Mouse (Mus musculus): ENCODE data around the gene Hoxb9. TPM values are rescaled to one million over a fixed set of nuclear protein-coding genes. Genes with fewer than 3 reads are reported as not detected.

Gene Hoxb9
- polyA plus RNA-seq, 1 experiment from 2014 or later, result 21.5 TPM

DNA sequence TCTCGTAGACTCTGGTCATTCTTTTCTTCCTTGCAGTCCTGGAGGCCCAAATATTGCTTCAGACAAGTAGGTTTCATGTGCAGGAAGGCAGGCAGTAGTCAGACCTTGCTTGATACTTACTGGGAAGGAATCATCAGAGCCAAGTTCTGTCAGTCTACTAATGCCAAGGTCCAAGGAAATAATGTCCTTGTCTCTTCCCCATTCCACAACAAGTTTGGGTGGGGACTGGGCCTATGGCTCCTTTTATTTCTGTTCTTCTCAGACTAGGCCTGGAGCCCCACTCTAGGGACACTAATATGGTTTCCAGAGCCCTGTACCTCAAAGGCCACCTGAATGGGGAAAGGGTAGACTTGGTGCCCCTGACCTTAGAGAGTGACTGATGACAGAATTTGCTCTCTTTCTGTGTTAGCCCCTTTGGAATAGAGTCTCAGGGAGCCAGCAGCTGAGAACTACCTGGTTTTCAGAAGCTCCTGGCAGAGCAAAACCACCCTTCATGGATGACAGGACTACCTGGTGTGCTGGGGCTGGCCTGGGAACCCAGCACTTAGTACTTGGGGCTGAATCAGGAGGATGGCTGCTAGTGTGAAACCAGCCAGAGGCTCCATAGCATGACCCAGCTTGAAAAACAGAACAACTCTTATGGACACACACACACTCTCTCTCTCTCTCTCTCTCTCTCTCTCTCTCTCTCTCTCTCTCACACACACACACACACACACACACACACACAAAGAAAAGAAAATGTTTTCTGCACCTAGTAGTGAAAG, 17.4 kb downstream of the Hoxb9 start:
- peak overlapping the region; percentile 84 for H3K4me3 ChIP-seq (ENCODE audit: low read length)
- peak overlapping the region; percentile 90 for H3K4me2 ChIP-seq (replicated peaks; ENCODE audit: low read depth, low read length)
- no peaks in the 10 kb centered on the region for H3K36me3 ChIP-seq (ENCODE audit: insufficient read depth, low read length)
- H3K27ac ChIP-seq (ENCODE audit: low read length), result peak overlapping the region; percentile 100
- 31% methylated on average over 1 of the region's 1 CpGs for WGBS
- H3K9ac ChIP-seq (replicated peaks; ENCODE audit: low read length), result peak overlapping the region; percentile 99
- no peaks in the 10 kb centered on the region for H3K27me3 ChIP-seq (ENCODE audit: insufficient read depth, low read length)
- no peaks in the 10 kb centered on the region for H3K9me3 ChIP-seq (ENCODE audit: low read length)
- ATAC-seq (ENCODE audit: low FRiP score, low TSS enrichment), result no peak
- H3K4me1 ChIP-seq (ENCODE audit: insufficient read depth, low read length), result peaks cover 36% of the 10 kb centered on the region

DNA sequence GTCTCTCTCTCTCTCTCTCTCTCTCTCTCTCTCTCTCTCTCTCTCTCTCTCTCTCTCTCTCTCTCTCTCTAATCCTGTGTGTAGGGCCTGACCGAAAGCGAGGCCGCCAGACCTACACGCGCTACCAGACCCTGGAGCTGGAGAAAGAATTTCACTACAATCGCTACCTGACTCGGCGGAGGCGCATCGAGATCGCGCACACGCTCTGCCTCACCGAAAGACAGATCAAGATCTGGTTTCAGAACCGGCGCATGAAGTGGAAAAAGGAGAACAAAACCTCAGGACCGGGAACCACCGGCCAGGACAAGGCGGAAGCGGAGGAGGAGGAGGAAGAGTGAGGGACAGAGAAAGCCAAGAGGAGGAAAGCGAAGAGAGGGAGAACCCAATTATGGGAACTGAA, 18.0 kb downstream of the Hoxb9 start:
- H3K27ac ChIP-seq (ENCODE audit: low read length), result peak overlapping the region; percentile 100
- peaks cover 36% of the 10 kb centered on the region for H3K4me1 ChIP-seq (ENCODE audit: insufficient read depth, low read length)
- H3K27me3 ChIP-seq (ENCODE audit: insufficient read depth, low read length), result no peaks in the 10 kb centered on the region
- peak overlapping the region; percentile 99 for H3K9ac ChIP-seq (replicated peaks; ENCODE audit: low read length)
- WGBS, result 29% methylated on average over 20 of the region's 21 CpGs
- no peaks in the 10 kb centered on the region for H3K36me3 ChIP-seq (ENCODE audit: insufficient read depth, low read length)
- H3K4me2 ChIP-seq (replicated peaks; ENCODE audit: low read depth, low read length), result peak overlapping the region; percentile 90
- no peak for ATAC-seq (ENCODE audit: low FRiP score, low TSS enrichment)
- no peaks in the 10 kb centered on the region for H3K9me3 ChIP-seq (ENCODE audit: low read length)
- peak overlapping the region; percentile 84 for H3K4me3 ChIP-seq (ENCODE audit: low read length)

DNA sequence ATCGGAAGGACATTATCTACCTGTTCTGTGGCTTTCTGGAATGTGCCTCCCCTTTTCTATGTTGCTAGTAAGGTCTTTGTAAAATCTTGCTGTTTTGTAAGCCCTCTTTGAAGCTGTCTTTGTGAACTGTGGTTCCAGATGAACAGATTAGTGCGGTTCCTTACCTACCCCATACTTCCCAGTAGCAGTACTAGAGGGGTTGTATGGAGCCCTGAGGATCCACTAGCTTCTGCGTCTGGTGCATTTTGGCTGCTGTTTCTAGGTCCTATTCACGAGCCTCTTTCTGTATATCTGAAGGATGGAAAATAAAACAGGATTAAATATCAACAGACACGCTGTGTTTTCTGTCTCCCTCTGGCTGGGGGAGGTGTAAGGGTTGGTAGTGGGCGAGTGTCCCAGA, 18.6 kb downstream of the Hoxb9 start:
- no peaks in the 10 kb centered on the region for H3K36me3 ChIP-seq (ENCODE audit: insufficient read depth, low read length)
- no peaks in the 10 kb centered on the region for H3K9me3 ChIP-seq (ENCODE audit: low read length)
- ATAC-seq (ENCODE audit: low FRiP score, low TSS enrichment), result no peak
- H3K4me3 ChIP-seq (ENCODE audit: low read length), result peak overlapping the region; percentile 84
- H3K4me1 ChIP-seq (ENCODE audit: insufficient read depth, low read length), result peaks cover 36% of the 10 kb centered on the region
- WGBS, result 32% methylated on average over 6 of the region's 6 CpGs
- peak overlapping the region; percentile 99 for H3K9ac ChIP-seq (replicated peaks; ENCODE audit: low read length)
- H3K27ac ChIP-seq (ENCODE audit: low read length), result peak overlapping the region; percentile 100
- no peaks in the 10 kb centered on the region for H3K27me3 ChIP-seq (ENCODE audit: insufficient read depth, low read length)
- H3K4me2 ChIP-seq (replicated peaks; ENCODE audit: low read depth, low read length), result peak overlapping the region; percentile 90

- H3K9me3 ChIP-seq (ENCODE audit: low read length), result no peaks in the 10 kb centered on the region
- peaks cover 41% of the 10 kb centered on the region for H3K4me1 ChIP-seq (ENCODE audit: insufficient read depth, low read length)
- H3K9ac ChIP-seq (replicated peaks; ENCODE audit: low read length), result peak overlapping the region; percentile 99
- H3K27me3 ChIP-seq (ENCODE audit: insufficient read depth, low read length), result no peaks in the 10 kb centered on the region
- no peaks in the 10 kb centered on the region for H3K36me3 ChIP-seq (ENCODE audit: insufficient read depth, low read length)
- H3K27ac ChIP-seq (ENCODE audit: low read length), result peak overlapping the region; percentile 100
- H3K4me3 ChIP-seq (ENCODE audit: low read length), result peak overlapping the region; percentile 37
- ATAC-seq (ENCODE audit: low FRiP score, low TSS enrichment), result no peak
- peak overlapping the region; percentile 90 for H3K4me2 ChIP-seq (replicated peaks; ENCODE audit: low read depth, low read length)
- WGBS, result 23% methylated on average over 17 of the region's 17 CpGs
These were observed 19.6 kb downstream of the Hoxb9 start for GRCm38 (mm10) chr11:96290705-96291355.

GRCm38 (mm10) chr11:96291681-96292564, 20.7 kb downstream of the Hoxb9 start, which contains the start of gene Hoxb6:
Hoxb6 (plus strand) TSS chr11:96292476.
- H3K9ac ChIP-seq (replicated peaks; ENCODE audit: low read length), result peak within 1 kb of the TSS; percentile 98
- H3K27me3 ChIP-seq (ENCODE audit: insufficient read depth, low read length), result no peaks in the 10 kb centered on the region
- peaks cover 52% of the 10 kb centered on the region for H3K4me1 ChIP-seq (ENCODE audit: insufficient read depth, low read length)
- no peaks in the 10 kb centered on the region for H3K36me3 ChIP-seq (ENCODE audit: insufficient read depth, low read length)
- H3K4me2 ChIP-seq (replicated peaks; ENCODE audit: low read depth, low read length), result peak within 1 kb of the TSS; percentile 90
- peak within 1 kb of the TSS; percentile 71 for H3K4me3 ChIP-seq (ENCODE audit: low read length)
- H3K9me3 ChIP-seq (ENCODE audit: low read length), result no peaks in the 10 kb centered on the region
- 0 out of 2 replicates have a peak, but pooled peaks have one; percentile 25 for ATAC-seq (ENCODE audit: low FRiP score, low TSS enrichment)
- WGBS, result 2% methylated on average over 22 of the region's 22 CpGs
- H3K27ac ChIP-seq (ENCODE audit: low read length), result peak within 1 kb of the TSS; percentile 99

- Histone ChIP-seq H3K27me3 (ENCODE audit: insufficient read depth, low read length) (no peaks in the 10 kb centered on the region), H3K4me3 (ENCODE audit: low read length) (peak overlapping the region; percentile 71), H3K27ac (ENCODE audit: low read length) (peak overlapping the region; percentile 99), H3K9ac (replicated peaks; ENCODE audit: low read length) (peak overlapping the region; percentile 98), H3K4me1 (ENCODE audit: insufficient read depth, low read length) (peaks cover 55% of the 10 kb centered on the region), H3K9me3 (ENCODE audit: low read length) (no peaks in the 10 kb centered on the region), H3K4me2 (replicated peaks; ENCODE audit: low read depth, low read length) (peak overlapping the region; percentile 90), H3K36me3 (ENCODE audit: insufficient read depth, low read length) (no peaks in the 10 kb centered on the region)
- under 1% methylated on average over 12 of the region's 12 CpGs for WGBS
- no peak for ATAC-seq (ENCODE audit: low FRiP score, low TSS enrichment)
These were observed 21.5 kb downstream of the Hoxb9 start for GRCm38 (mm10) chr11:96292565-96293301.

GRCm38 (mm10) chr11:96293302-96293921, 22.2 kb downstream of the Hoxb9 start:
- peak overlapping the region; percentile 71 for H3K4me3 ChIP-seq (ENCODE audit: low read length)
- H3K27ac ChIP-seq (ENCODE audit: low read length), result peak overlapping the region; percentile 99
- H3K27me3 ChIP-seq (ENCODE audit: insufficient read depth, low read length), result no peaks in the 10 kb centered on the region
- peak overlapping the region; percentile 98 for H3K9ac ChIP-seq (replicated peaks; ENCODE audit: low read length)
- H3K36me3 ChIP-seq (ENCODE audit: insufficient read depth, low read length), result no peaks in the 10 kb centered on the region
- ATAC-seq (ENCODE audit: low FRiP score, low TSS enrichment), result no peak
- peaks cover 56% of the 10 kb centered on the region for H3K4me1 ChIP-seq (ENCODE audit: insufficient read depth, low read length)
- 2% methylated on average over 22 of the region's 22 CpGs for WGBS
- no peaks in the 10 kb centered on the region for H3K9me3 ChIP-seq (ENCODE audit: low read length)
- peak overlapping the region; percentile 90 for H3K4me2 ChIP-seq (replicated peaks; ENCODE audit: low read depth, low read length)

- no peaks in the 10 kb centered on the region for H3K27me3 ChIP-seq (ENCODE audit: insufficient read depth, low read length)
- H3K4me3 ChIP-seq (ENCODE audit: low read length), result peak overlapping the region; percentile 71
- peak overlapping the region; percentile 98 for H3K9ac ChIP-seq (replicated peaks; ENCODE audit: low read length)
- peaks cover 53% of the 10 kb centered on the region for H3K4me1 ChIP-seq (ENCODE audit: insufficient read depth, low read length)
- WGBS, result under 1% methylated on average over 32 of the region's 32 CpGs
- H3K9me3 ChIP-seq (ENCODE audit: low read length), result no peaks in the 10 kb centered on the region
- H3K4me2 ChIP-seq (replicated peaks; ENCODE audit: low read depth, low read length), result peak overlapping the region; percentile 90
- 0 out of 2 replicates have a peak, but pooled peaks have one; percentile 31 for ATAC-seq (ENCODE audit: low FRiP score, low TSS enrichment)
- H3K27ac ChIP-seq (ENCODE audit: low read length), result peak overlapping the region; percentile 99
- no peaks in the 10 kb centered on the region for H3K36me3 ChIP-seq (ENCODE audit: insufficient read depth, low read length)
These were observed 23.2 kb downstream of the Hoxb9 start for GRCm38 (mm10) chr11:96294245-96295091.

Measured in kidney, embryonic 16.5 days (tissue).